Mouse (Mus musculus): ENCODE data around the gene Atl1.

Atl1 gene

GRCm38 (mm10) chr12:70015936-70016335 is 123.5 kb downstream of the Atl1 start:
- no peak for DNase-seq (ENCODE audit: low spot score)

Measured in testis, postnatal 14 days (tissue).